Mouse (Mus musculus) embryonic facial prominence, embryonic 14.5 days (tissue): Measurements from ENCODE around the gene Selenoi. TPM values are rescaled to one million over a fixed set of nuclear protein-coding genes. Genes with fewer than 3 reads are reported as not detected.

Experiments
- ATAC-seq: fragments of 200-750 bp; cut with Nextera tagmentation; 2 replicates; pipeline ENCODE4 v1.8.0; 2017; ENCODE audit warnings: low read depth, moderate number of reproducible peaks, moderate TSS enrichment
- DNase-seq: peaks from one replicate; pipeline ENCODE4 v3.0.0-alpha.2; 2015; ENCODE audit warnings: low spot score
- H3K27ac ChIP-seq: fragments of 300-500 bp; sonication (generic); replicated peaks from 2 replicates; pipeline ENCODE4 v1.5.1; 2014; ENCODE audit warnings: low read depth, mild to moderate bottlenecking, low read length, moderate library complexity
- H3K27me3 ChIP-seq: fragments of 300-500 bp; sonication (generic); replicated peaks from 2 replicates; pipeline ENCODE4 v1.6.1; 2014; ENCODE audit warnings: low read length; ENCODE audit not compliant: control insufficient read depth, insufficient read depth
- H3K36me3 ChIP-seq: fragments of 300-500 bp; sonication (generic); 2 replicates; pipeline ENCODE4 v1.6.1; 2014; ENCODE audit warnings: low read length, mixed read lengths; ENCODE audit not compliant: control insufficient read depth, insufficient read depth
- H3K4me1 ChIP-seq: fragments of 300-500 bp; sonication (generic); 2 replicates; pipeline ENCODE4 v1.6.1; 2014; ENCODE audit warnings: antibody characterized with exemption, low read length; ENCODE audit not compliant: control insufficient read depth, insufficient read depth
- H3K4me2 ChIP-seq: fragments of 300-500 bp; sonication (generic); 2 replicates; pipeline ENCODE4 v1.6.1; 2014; ENCODE audit warnings: low read depth, mild to moderate bottlenecking, low read length, moderate library complexity, mixed read lengths
- H3K4me3 ChIP-seq: fragments of 300-500 bp; sonication (generic); 2 replicates; pipeline ENCODE4 v1.5.1; 2014; ENCODE audit warnings: low read depth, mild to moderate bottlenecking, low read length
- H3K9ac ChIP-seq: fragments of 300-500 bp; sonication (generic); 2 replicates; pipeline ENCODE4 v1.6.1; 2014; ENCODE audit warnings: low read depth, mild to moderate bottlenecking, low read length, moderate library complexity, mixed read lengths
- H3K9me3 ChIP-seq: fragments of 300-500 bp; sonication (generic); 2 replicates; pipeline ENCODE4 v1.6.1; 2016; ENCODE audit warnings: low read length; ENCODE audit not compliant: control insufficient read depth
- WGBS: fragments of 180-500 bp; shearing (Covaris S2); extraction: QIAGEN DNeasy Blood & Tissue Kit; methylation state at CpG from one replicate; pipeline ENCODE4 v1.1.7; 2014; 5-methylcytosine and 5-hydroxymethylcytosine counted together
- polyA plus RNA-seq: library from polyadenylated mRNA; unstranded; fragments of >200 nt; fragmentation: Nextera tagmentation; extraction: Ambion mirVana; gene quantifications from 2 replicates; pipeline ENCODE4 v1.2.1, GENCODE M21; 2014

Selenoi gene
- 19.9 and 20.7 TPM in 2 replicates for polyA plus RNA-seq

- WGBS: 2% methylated on average over 48 of the region's 71 CpGs
- ATAC-seq (peak; percentile 99), DNase-seq (peak; percentile 99)
- H3K9me3 ChIP-seq: 0 out of 2 replicates have a peak, but pooled peaks cover 9% of the 10 kb centered on the region
- H3K27me3 ChIP-seq: no peaks in the 10 kb centered on the region
- H3K4me1 ChIP-seq: peaks cover 12% of the 10 kb centered on the region
- H3K4me2 ChIP-seq: peak within 1 kb of the TSS; percentile 61
- 0 out of 2 replicates have a peak, but pooled peaks cover 8% of the 10 kb centered on the region for H3K36me3 ChIP-seq
- H3K27ac ChIP-seq: peak within 1 kb of the TSS; percentile 83
- H3K9ac ChIP-seq: peak within 1 kb of the TSS; percentile 79
- peak within 1 kb of the TSS; percentile 76 for H3K4me3 ChIP-seq
These were observed at the start of gene Selenoi for GRCm38 (mm10) chr5:30232271-30232971. Gene Selenoi (plus strand): TSS chr5:30232581.

- H3K4me3 ChIP-seq: no peak overlapping the region
- WGBS: 93% methylated on average over 12 of the region's 12 CpGs
- no peaks in the 10 kb centered on the region for H3K27me3 ChIP-seq
- H3K4me1 ChIP-seq: no peaks in the 10 kb centered on the region
- no peak overlapping the region for H3K9ac ChIP-seq
- no peaks in the 10 kb centered on the region for H3K9me3 ChIP-seq
- no peak overlapping the region for H3K4me2 ChIP-seq
- no peak overlapping the region for H3K27ac ChIP-seq
- no peak for DNase-seq
- H3K36me3 ChIP-seq: peaks cover 45% of the 10 kb centered on the region
- ATAC-seq: no peak
These were observed 44.5 kb upstream of the Selenoi start for GRCm38 (mm10) chr5:30187687-30188485.

GRCm38 (mm10) chr5:30192452-30192851 is 39.9 kb upstream of the Selenoi start:
- Histone ChIP-seq H3K9me3 (no peaks in the 10 kb centered on the region), H3K27ac (no peak overlapping the region), H3K4me1 (no peaks in the 10 kb centered on the region), H3K4me3 (no peak overlapping the region), H3K4me2 (no peak overlapping the region), H3K36me3 (peaks cover 12% of the 10 kb centered on the region), H3K27me3 (no peaks in the 10 kb centered on the region), H3K9ac (no peak overlapping the region)
- WGBS: 85% methylated on average over 1 of the region's 1 CpGs
- DNase-seq: no peak
- ATAC-seq: no peak

GRCm38 (mm10) chr5:30195340-30195739 is 37.0 kb upstream of the Selenoi start:
- WGBS: 88% methylated on average over 5 of the region's 5 CpGs
- H3K27ac ChIP-seq: no peak overlapping the region
- no peak for ATAC-seq

GRCm38 (mm10) chr5:30198257-30198656 is 34.1 kb upstream of the Selenoi start:
- no peak overlapping the region for H3K4me3 ChIP-seq
- ATAC-seq: no peak
- no peaks in the 10 kb centered on the region for H3K4me1 ChIP-seq
- H3K9ac ChIP-seq: no peak overlapping the region
- no peaks in the 10 kb centered on the region for H3K36me3 ChIP-seq
- no peaks in the 10 kb centered on the region for H3K9me3 ChIP-seq
- H3K27me3 ChIP-seq: no peaks in the 10 kb centered on the region
- 70% methylated on average over 7 of the region's 7 CpGs for WGBS
- no peak for DNase-seq
- H3K4me2 ChIP-seq: no peak overlapping the region
- no peak overlapping the region for H3K27ac ChIP-seq

More at GRCm38 (mm10) chr5:30195340-30195739, 37.0 kb upstream of the Selenoi start:
- DNase-seq: no peak
- peaks cover 4% of the 10 kb centered on the region; the same call in 1 of the 2 replicates for H3K36me3 ChIP-seq
- no peaks in the 10 kb centered on the region for H3K4me1 ChIP-seq
- H3K9ac ChIP-seq: no peak overlapping the region
- no peak overlapping the region for H3K4me3 ChIP-seq
- no peak overlapping the region for H3K4me2 ChIP-seq
- no peaks in the 10 kb centered on the region for H3K27me3 ChIP-seq
- H3K9me3 ChIP-seq: no peaks in the 10 kb centered on the region

- Histone ChIP-seq H3K4me1 (no peaks in the 10 kb centered on the region), H3K9me3 (no peaks in the 10 kb centered on the region), H3K4me3 (no peak overlapping the region), H3K4me2 (no peak overlapping the region), H3K27ac (no peak overlapping the region), H3K27me3 (no peaks in the 10 kb centered on the region), H3K9ac (no peak overlapping the region), H3K36me3 (no peaks in the 10 kb centered on the region)
- ATAC-seq (peak; percentile 62; the same call in 1 of the 2 replicates), DNase-seq (peak; percentile 61)
- WGBS: 46% methylated on average over 5 of the region's 5 CpGs
These were observed 30.9 kb upstream of the Selenoi start for GRCm38 (mm10) chr5:30201521-30201920.

- 83% methylated on average over 7 of the region's 7 CpGs for WGBS
- no peaks in the 10 kb centered on the region for H3K27me3 ChIP-seq
- H3K36me3 ChIP-seq: no peaks in the 10 kb centered on the region
- H3K27ac ChIP-seq: no peak overlapping the region
- no peak overlapping the region for H3K9ac ChIP-seq
- no peaks in the 10 kb centered on the region for H3K4me1 ChIP-seq
- no peak overlapping the region for H3K4me3 ChIP-seq
- H3K9me3 ChIP-seq: no peaks in the 10 kb centered on the region
- H3K4me2 ChIP-seq: no peak overlapping the region
- DNase-seq (no peak), ATAC-seq (no peak)
These were observed 30.2 kb upstream of the Selenoi start for GRCm38 (mm10) chr5:30202221-30202620.

GRCm38 (mm10) chr5:30203216-30203885 is 29.0 kb upstream of the Selenoi start:
- DNase-seq (no peak), ATAC-seq (no peak)
- Histone ChIP-seq H3K9ac (no peak overlapping the region), H3K4me3 (no peak overlapping the region), H3K27ac (no peak overlapping the region), H3K4me1 (no peaks in the 10 kb centered on the region), H3K4me2 (no peak overlapping the region), H3K36me3 (no peaks in the 10 kb centered on the region), H3K27me3 (no peaks in the 10 kb centered on the region), H3K9me3 (no peaks in the 10 kb centered on the region)
- 79% methylated on average over 10 of the region's 10 CpGs for whole genome bisulfite sequencing
